Mouse (Mus musculus) ES-E14 (cell line): Measurements from ENCODE around the gene Ccr2. TPM values are rescaled to one million over a fixed set of nuclear protein-coding genes. Genes with fewer than 3 reads are reported as not detected.

Source experiments
- DNase-seq: peaks from one replicate; pipeline ENCODE4 v3.0.0-alpha.2; 2013; ENCODE audit warnings: low read depth, low spot score
- H3K27ac ChIP-seq: 2 replicates; pipeline ENCODE4 v1.5.1; 2012; ENCODE audit warnings: low read depth, mild to moderate bottlenecking, low read length, moderate library complexity, mixed read lengths; ENCODE audit not compliant: poor library complexity, insufficient read depth, severe bottlenecking
- H3K36me3 ChIP-seq: 2 replicates; pipeline ENCODE4 v1.6.1; 2012; ENCODE audit warnings: mild to moderate bottlenecking, low read length, moderate library complexity, mixed read lengths; ENCODE audit not compliant: control insufficient read depth, poor library complexity, insufficient read depth, severe bottlenecking
- H3K4me1 ChIP-seq, 2 experiments: fragments of 150-350 bp in 1 of 2; sonication (generic) in 1 of 2; 2 replicates each; pipeline ENCODE4 v1.6.1; 2012; ENCODE audit warnings: low read length in 2 of 2, mild to moderate bottlenecking in 1 of 2, mixed read lengths in 1 of 2; ENCODE audit not compliant: control insufficient read depth in 2 of 2, insufficient read depth in 2 of 2, poor library complexity in 1 of 2
- H3K4me3 ChIP-seq, 2 experiments: fragments of 150-350 bp in 1 of 2; sonication (generic) in 1 of 2; 2 replicates each; pipeline ENCODE4 v1.5.1; 2012; ENCODE audit warnings: low read length in 2 of 2, low read depth in 1 of 2, mild to moderate bottlenecking in 1 of 2, mixed read lengths in 1 of 2; ENCODE audit not compliant: insufficient read depth in 1 of 2, poor library complexity in 1 of 2, severe bottlenecking in 1 of 2
- H3K9ac ChIP-seq: 2 replicates; pipeline ENCODE4 v1.6.1; 2012; ENCODE audit warnings: low read depth, mild to moderate bottlenecking, low read length, mixed read lengths; ENCODE audit not compliant: poor library complexity, insufficient read depth, severe bottlenecking
- H3K9me3 ChIP-seq: fragments of 150-350 bp; sonication (generic); 2 replicates; pipeline ENCODE4 v1.6.1; 2012; ENCODE audit warnings: low read depth, mild to moderate bottlenecking, low read length; ENCODE audit not compliant: control insufficient read depth, insufficient read depth
- CHD2 ChIP-seq: IDR thresholded peaks from 2 replicates; pipeline ENCODE4 v1.6.1; 2014; ENCODE audit warnings: mild to moderate bottlenecking, low read depth, low read length, inconsistent platforms
- HCFC1 ChIP-seq: IDR thresholded peaks from 2 replicates; pipeline ENCODE4 v1.6.1; 2012; ENCODE audit warnings: low read length, inconsistent platforms, borderline replicate concordance; ENCODE audit not compliant: insufficient read depth
- MAFK ChIP-seq: IDR thresholded peaks from 2 replicates; pipeline ENCODE4 v1.6.1; 2014; ENCODE audit warnings: mild to moderate bottlenecking, low read depth, low read length, inconsistent platforms; ENCODE audit not compliant: insufficient read depth
- ZC3H11A ChIP-seq: IDR thresholded peaks from 2 replicates; pipeline ENCODE4 v1.6.1; 2012; ENCODE audit warnings: low read depth, mild to moderate bottlenecking, inconsistent platforms, low read length, borderline replicate concordance
- ZNF384 ChIP-seq: IDR thresholded peaks from 2 replicates; pipeline ENCODE4 v1.6.1; 2012; ENCODE audit warnings: low read depth, low read length, inconsistent platforms
- in situ Hi-C, 2 experiments: fragments of 600-800 bp; cut with MboI; formaldehyde crosslinking; loops; one replicate each; pipeline ENCODE4 v1.15.1; 2025; ENCODE audit warnings: low sequenced_read_pairs in 2 of 2, inconsistent platforms in 1 of 2; ENCODE audit not compliant: unreplicated experiment in 2 of 2
- total RNA-seq: library from RNA; depleted of rRNA; stranded (reverse); fragments of 300-350 nt; gene quantifications from 2 replicates; pipeline ENCODE4 v1.2.3, GENCODE M21; 2012

Ccr2 gene
- total RNA-seq, 1 experiment, result not detected

DNA sequence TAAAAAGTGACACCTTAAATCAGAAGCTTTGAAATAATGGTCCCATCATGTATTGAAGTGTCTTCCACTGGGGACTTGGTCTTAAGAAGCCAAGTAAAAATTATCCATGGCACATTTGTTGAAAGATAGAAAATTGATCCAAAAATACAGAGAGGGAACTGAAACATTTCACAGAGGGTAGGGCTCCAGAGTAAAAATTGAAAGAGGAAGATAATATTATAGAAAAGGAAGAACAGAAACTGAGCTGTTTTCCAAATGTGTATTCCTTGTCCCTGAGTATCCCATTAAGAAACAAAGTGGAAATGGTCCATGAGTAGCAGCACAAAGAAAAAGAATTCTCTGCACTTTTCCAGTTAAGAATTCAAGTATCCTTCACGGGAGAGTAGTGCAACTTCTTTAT is 11.3 kb upstream of the Ccr2 start:
- Histone ChIP-seq H3K4me1 (no peaks in the 10 kb centered on the region), H3K36me3 (no peaks in the 10 kb centered on the region), H3K9me3 (0 out of 2 replicates have a peak, but pooled peaks cover 1% of the 10 kb centered on the region), H3K9ac (no peak overlapping the region), H3K27ac (no peak overlapping the region), H3K4me3 (no peak overlapping the region)
- TF ChIP-seq ZC3H11A, result no peak
- TF ChIP-seq CHD2, result no peak
- TF ChIP-seq HCFC1, result no peak
- no peak for TF ChIP-seq MAFK
- TF ChIP-seq ZNF384, result no peak
- no peak for DNase-seq
- in situ Hi-C loops, result no loop called here

DNA sequence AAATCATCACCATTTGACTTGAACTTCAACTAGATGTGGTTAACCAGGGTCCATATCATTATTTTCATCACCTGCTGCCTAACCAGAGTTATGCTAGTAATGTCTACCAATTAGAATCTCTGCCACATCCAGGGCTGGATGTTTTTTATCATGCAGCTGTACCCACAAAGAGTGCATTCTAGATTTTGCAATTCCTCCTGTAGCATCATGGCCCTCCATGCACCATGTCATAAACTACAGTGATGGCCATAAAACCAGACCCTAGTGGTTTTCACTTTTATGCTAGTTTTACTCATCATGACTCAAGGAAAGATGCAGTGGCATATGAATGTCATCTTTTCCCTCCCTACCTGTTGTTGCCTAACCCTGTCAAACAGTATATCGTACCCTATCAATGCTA is 2.6 kb upstream of the Ccr2 start:
- Histone ChIP-seq H3K9me3 (0 out of 2 replicates have a peak, but pooled peaks cover 1% of the 10 kb centered on the region), H3K9ac (no peak overlapping the region), H3K27ac (no peak overlapping the region), H3K4me3 (no peak overlapping the region), H3K4me1 (no peaks in the 10 kb centered on the region), H3K36me3 (no peaks in the 10 kb centered on the region)
- in situ Hi-C loops, result no loop called here
- DNase-seq, result no peak
- TF ChIP-seq HCFC1, result no peak
- TF ChIP-seq ZC3H11A, result no peak
- TF ChIP-seq ZNF384, result no peak
- TF ChIP-seq CHD2, result no peak

DNA sequence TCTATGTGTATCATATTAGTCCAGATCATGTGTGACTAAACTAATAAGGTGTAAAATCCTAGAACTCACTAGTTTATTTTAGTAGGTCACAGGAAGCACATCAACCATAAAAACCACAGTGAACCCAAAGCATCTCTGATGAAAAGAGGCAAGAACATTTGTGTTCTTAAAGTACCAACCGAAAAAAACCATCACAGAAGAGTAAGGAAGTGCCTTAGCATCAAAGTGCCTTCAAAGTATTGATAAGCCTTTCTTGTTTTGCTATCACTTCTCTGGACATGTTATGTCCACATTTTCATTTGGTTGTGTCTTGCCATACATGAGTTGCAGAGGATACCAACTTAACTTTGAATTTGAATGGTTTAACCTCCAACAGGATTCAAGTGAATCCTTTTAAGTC is 1.4 kb upstream of the Ccr2 start:
- H3K4me3 ChIP-seq, result no peak overlapping the region
- no peak overlapping the region for H3K9ac ChIP-seq
- H3K36me3 ChIP-seq, result no peaks in the 10 kb centered on the region
- no peaks in the 10 kb centered on the region for H3K9me3 ChIP-seq
- no peak overlapping the region for H3K27ac ChIP-seq
- no peaks in the 10 kb centered on the region for H3K4me1 ChIP-seq
- in situ Hi-C loops, result no loop called here
- TF ChIP-seq ZC3H11A (no peak), MAFK (no peak), HCFC1 (no peak), CHD2 (no peak), ZNF384 (no peak)
- DNase-seq, result no peak

DNA sequence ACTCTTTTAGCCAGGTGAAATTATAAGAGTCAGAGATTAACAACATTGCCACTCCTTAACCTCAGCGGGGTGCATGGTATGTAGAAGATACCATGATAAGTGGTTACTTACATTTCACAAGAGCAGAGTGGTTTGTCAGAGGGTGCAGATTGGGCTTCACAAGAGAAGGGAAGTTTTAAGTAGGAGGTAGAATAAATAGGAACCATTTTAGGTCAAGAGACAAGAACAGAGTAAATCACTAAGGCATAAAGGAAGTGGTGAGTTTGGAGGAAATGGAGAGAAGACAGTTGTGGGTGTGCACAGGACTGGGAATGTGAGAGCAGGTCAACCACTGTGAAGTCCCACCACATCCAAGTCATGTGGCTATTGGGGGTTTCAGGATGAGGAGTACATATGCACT is 1.4 kb downstream of the Ccr2 start:
- no peaks in the 10 kb centered on the region for H3K36me3 ChIP-seq
- in situ Hi-C loops, result no loop called here

DNA sequence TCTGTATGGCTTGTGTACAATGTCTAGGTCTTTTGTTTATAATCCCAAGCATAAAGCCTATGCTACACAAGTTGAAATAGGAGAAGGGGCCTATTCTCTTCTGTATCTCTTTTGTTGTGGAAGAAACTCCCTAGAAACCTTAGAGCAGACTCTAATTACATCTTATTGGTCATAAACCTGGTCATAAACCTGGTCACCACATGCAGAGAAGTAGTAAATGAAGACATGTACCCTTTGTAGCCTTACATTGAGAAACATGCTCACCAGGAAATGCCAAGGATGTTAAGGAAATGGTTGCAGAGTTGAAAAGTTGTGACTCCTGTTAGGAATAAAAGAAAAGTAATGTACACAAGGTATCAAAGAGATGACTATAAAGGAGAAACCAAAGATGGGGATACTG is 3.4 kb downstream of the Ccr2 start:
- in situ Hi-C loops, result no loop called here
- H3K4me1 ChIP-seq, result no peaks in the 10 kb centered on the region
- TF ChIP-seq HCFC1 (no peak), MAFK (no peak), ZNF384 (no peak), CHD2 (no peak), ZC3H11A (no peak)
- no peak overlapping the region for H3K9ac ChIP-seq
- no peak for DNase-seq
- H3K36me3 ChIP-seq, result no peaks in the 10 kb centered on the region
- no peak overlapping the region for H3K27ac ChIP-seq
- no peaks in the 10 kb centered on the region for H3K9me3 ChIP-seq
- no peak overlapping the region for H3K4me3 ChIP-seq

More for the DNA sequence above, 1.4 kb downstream of the Ccr2 start:
- Histone ChIP-seq H3K9ac (no peak overlapping the region), H3K4me1 (no peaks in the 10 kb centered on the region), H3K4me3 (no peak overlapping the region), H3K27ac (no peak overlapping the region), H3K9me3 (no peaks in the 10 kb centered on the region)
- no peak for DNase-seq
- no peak for TF ChIP-seq MAFK
- no peak for TF ChIP-seq CHD2
- TF ChIP-seq HCFC1, result no peak
- TF ChIP-seq ZNF384, result no peak
- no peak for TF ChIP-seq ZC3H11A
